Mouse (Mus musculus) megakaryocyte, embryonic 14.5 days (primary cell): Measurements from ENCODE around the gene Gm2663.

Experiments
- FLI1 ChIP-seq: IDR thresholded peaks from 2 replicates; pipeline ENCODE4 v1.6.1; 2012; ENCODE audit warnings: low read length, inconsistent platforms, mixed read lengths
- GATA1 ChIP-seq: IDR thresholded peaks from 3 replicates; pipeline ENCODE4 v1.6.1; 2012; ENCODE audit warnings: mixed read lengths, low read length, inconsistent platforms, borderline replicate concordance

- TF ChIP-seq GATA1 = no peak
- TF ChIP-seq FLI1 = no peak
Measured at GRCm38 (mm10) chr6:40951770-40952169, 47.5 kb downstream of the Gm2663 start, which contains the start of gene Gm4744.
